Mouse (Mus musculus) G1E (cell line): ENCODE data around the gene Scfd2.

ENCODE experiments used
- CTCF ChIP-seq: IDR thresholded peaks from 2 replicates; pipeline ENCODE4 v1.5.1; 2012; ENCODE audit warnings: low read depth, low read length, inconsistent platforms, mixed read lengths
- GATA2 ChIP-seq: IDR thresholded peaks from 2 replicates; pipeline ENCODE4 v1.6.1; 2012; ENCODE audit warnings: low read depth, low read length, inconsistent platforms, borderline replicate concordance
- POLR2AphosphoS5 ChIP-seq: IDR thresholded peaks from 2 replicates; pipeline ENCODE4 v1.6.1; 2012; ENCODE audit warnings: low read depth, low read length, inconsistent platforms; ENCODE audit not compliant: insufficient replicate concordance
- TAL1 ChIP-seq: conservative IDR thresholded peaks from 2 replicates; pipeline ENCODE4 v1.6.1; 2012; ENCODE audit warnings: low read depth, low read length, inconsistent platforms, mixed read lengths

- TF ChIP-seq CTCF (no peak), GATA2 (no peak), TAL1 (no peak), POLR2AphosphoS5 (no peak)
Measured at GRCm38 (mm10) chr5:74315471-74316245, 215.9 kb downstream of the Scfd2 start.
